ENCODE assay signal across 8 mouse cellular contexts in the genomic region with DNA sequence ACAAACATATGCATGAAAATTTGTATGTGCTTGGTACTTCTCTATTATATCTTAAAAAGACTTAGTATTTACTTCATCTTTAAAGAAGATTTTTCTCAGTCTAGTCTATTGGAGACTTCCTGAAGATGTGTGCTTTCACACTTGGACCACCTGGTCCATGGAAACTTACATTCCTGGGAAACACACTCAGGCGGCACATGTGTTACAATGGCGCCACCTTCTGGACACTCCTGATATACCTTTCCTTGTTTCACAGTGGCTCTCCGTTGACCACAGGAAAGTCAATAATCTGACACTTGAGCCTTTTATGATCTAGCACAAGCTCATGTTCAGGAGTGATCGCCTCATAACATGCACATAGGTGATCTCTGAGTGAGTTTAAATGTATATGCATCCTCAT.
DNase-seq lines count a peak whose midpoint lies in the region; ATAC-seq and TF ChIP-seq lines count a peak whose summit lies in the region.

No protein-coding gene starts in this region.

- H3ac ChIP-seq in C2C12 (ENCODE audit: control insufficient read depth, insufficient read length, low read depth) = no peak overlapping the region

- H3K4me1 ChIP-seq in embryonic facial prominence, embryonic 11.5 days (ENCODE audit: control insufficient read depth, insufficient read depth, low read length) = no peaks in the 10 kb centered on the region
- H3K4me1 ChIP-seq in lung, postnatal 0 days (ENCODE audit: insufficient read depth, low read depth, low read length) = no peaks in the 10 kb centered on the region

- no peaks in the 10 kb centered on the region for H3K36me3 ChIP-seq in C2C12 (ENCODE audit: control insufficient read depth, insufficient read depth)
- no peaks in the 10 kb centered on the region for H3K36me3 ChIP-seq in embryonic facial prominence, embryonic 11.5 days (replicated peaks; ENCODE audit: control insufficient read depth, insufficient read depth, low read depth, low read length)
- H3K36me3 ChIP-seq in lung, postnatal 0 days (ENCODE audit: insufficient read depth, low read length) = no peaks in the 10 kb centered on the region

- no peak overlapping the region for H3K4me3 ChIP-seq in C2C12 (ENCODE audit: insufficient read depth, poor library complexity, severe bottlenecking)
- H3K4me3 ChIP-seq in embryonic facial prominence, embryonic 11.5 days (ENCODE audit: low read depth, low read length) = no peak overlapping the region
- H3K4me3 ChIP-seq in layer of hippocampus, adult 2 months = no peak overlapping the region
- H3K4me3 ChIP-seq in lung, postnatal 0 days (ENCODE audit: low read depth, low read length) = no peak overlapping the region

- no peaks in the 10 kb centered on the region for H3K9me3 ChIP-seq in embryonic facial prominence, embryonic 11.5 days (replicated peaks; ENCODE audit: control insufficient read depth, low read length)
- H3K9me3 ChIP-seq in lung, postnatal 0 days (ENCODE audit: low read length) = no peaks in the 10 kb centered on the region

- ATAC-seq in embryonic facial prominence, embryonic 11.5 days (replicated peaks; ENCODE audit: insufficient number of reproducible peaks, low FRiP score, low TSS enrichment, low read depth) = no peak; the same call in 1 of the 2 replicates
- peak; percentile 64 for ATAC-seq in lung, postnatal 0 days

- no peak for TF ChIP-seq EP300 in lung, postnatal 0 days (IDR thresholded peaks at IDR 0.05)

- WGBS in embryonic facial prominence, embryonic 11.5 days = 5% methylated on average over 4 of the region's 4 CpGs
- WGBS in lung, postnatal 0 days = 2% methylated on average over 4 of the region's 4 CpGs

- H3K79me3 ChIP-seq in C2C12 (ENCODE audit: low read depth) = no peaks in the 10 kb centered on the region

- no peak overlapping the region for H3K4me2 ChIP-seq in embryonic facial prominence, embryonic 11.5 days (ENCODE audit: low read depth, low read length)
- no peak overlapping the region for H3K4me2 ChIP-seq in lung, postnatal 0 days (replicated peaks; ENCODE audit: low read depth, low read length)

- no peaks in the 10 kb centered on the region for H3K27me3 ChIP-seq in C2C12 (ENCODE audit: control insufficient read depth, insufficient read depth, insufficient read length)
- H3K27me3 ChIP-seq in embryonic facial prominence, embryonic 11.5 days (ENCODE audit: control insufficient read depth, insufficient read depth, low read length) = no peaks in the 10 kb centered on the region
- H3K27me3 ChIP-seq in lung, postnatal 0 days (replicated peaks; ENCODE audit: insufficient read depth, low read length) = no peaks in the 10 kb centered on the region

- TF ChIP-seq CTCF in C2C12 (IDR thresholded peaks at IDR 0.05; ENCODE audit: control insufficient read depth, insufficient read depth, insufficient read length) = peak; percentile 43
- peak; percentile 93 for TF ChIP-seq CTCF in layer of hippocampus, adult 2 months (conservative IDR thresholded peaks at IDR 0.05)
- peak; percentile 93 for TF ChIP-seq CTCF in lung, postnatal 0 days (IDR thresholded peaks at IDR 0.05)

- DNase-seq in ZHBTc4 (ENCODE audit: low read depth, low spot score) = peak; percentile 67
- DNase-seq in embryonic facial prominence, embryonic 11.5 days (ENCODE audit: low spot score) = peak; percentile 86
- peak; percentile 75 for DNase-seq in heart, postnatal 4 days
- peak; percentile 26 to 79 for DNase-seq in layer of hippocampus, adult 2 months (ENCODE audit: low spot score in 2 of 2)
- peak; percentile 78 for DNase-seq in lung, postnatal 0 days (ENCODE audit: low spot score)
- DNase-seq in right cerebral cortex, postnatal 10 days (ENCODE audit: low spot score in 2 of 2) = peak; percentile 46 to 70
- no peak for DNase-seq in thymus, postnatal 10 days (ENCODE audit: low spot score in 2 of 2)

- H3K9ac ChIP-seq in embryonic facial prominence, embryonic 11.5 days (replicated peaks; ENCODE audit: low read length) = no peak overlapping the region
- H3K9ac ChIP-seq in lung, postnatal 0 days (replicated peaks; ENCODE audit: low read depth) = no peak overlapping the region

- no peak overlapping the region for H3K27ac ChIP-seq in embryonic facial prominence, embryonic 11.5 days (replicated peaks; ENCODE audit: low read depth, low read length)
- no peak overlapping the region for H3K27ac ChIP-seq in layer of hippocampus, adult 2 months
- no peak overlapping the region for H3K27ac ChIP-seq in lung, postnatal 0 days (ENCODE audit: low read length)

- no peaks in the 10 kb centered on the region for H3K79me2 ChIP-seq in C2C12 (ENCODE audit: control insufficient read depth, insufficient read depth)

TF ChIP-seq in C2C12, 6 proteins besides CTCF, POLR2A, EP300 and RAD21:
- TF ChIP-seq USF1 (IDR thresholded peaks at IDR 0.05; ENCODE audit: low read depth) (no peak), MYOD1 (IDR thresholded peaks at IDR 0.05; ENCODE audit: control insufficient read depth, insufficient read length, low read depth) (no peak), MYOG (IDR thresholded peaks at IDR 0.05; ENCODE audit: control insufficient read depth, extremely low read depth, insufficient read length) (no peak), FOSL1 (IDR thresholded peaks at IDR 0.05; ENCODE audit: insufficient read depth, low read length, poor library complexity, severe bottlenecking) (no peak), MAX (IDR thresholded peaks at IDR 0.05) (no peak), CEBPB (IDR thresholded peaks at IDR 0.05; ENCODE audit: low read depth) (no peak)
TF ChIP-seq in C2C12: peak in this region for 0.

Comparison
In these comparisons a context has a peak if more than half of its experiments do, and no peak if none do; other contexts are left out.
1. CTCF ChIP-seq: peak in every context shown above with its lines; median percentile 93 in layer of hippocampus, adult 2 months; 93 in lung, postnatal 0 days; 43 in C2C12.
2. DNase-seq: peak in ZHBTc4 (single experiment), embryonic facial prominence, embryonic 11.5 days (single experiment), heart, postnatal 4 days (single experiment), layer of hippocampus, adult 2 months (2 of 2), lung, postnatal 0 days (single experiment) and right cerebral cortex, postnatal 10 days (2 of 2); none in thymus, postnatal 10 days (0 of 2).